Mouse (Mus musculus): ENCODE data around the gene M1ap. TPM values are rescaled to one million over a fixed set of nuclear protein-coding genes. Genes with fewer than 3 reads are reported as not detected.

M1ap gene
- polyA plus RNA-seq, 1 experiment from 2014 or later: 0.31 TPM

DNA sequence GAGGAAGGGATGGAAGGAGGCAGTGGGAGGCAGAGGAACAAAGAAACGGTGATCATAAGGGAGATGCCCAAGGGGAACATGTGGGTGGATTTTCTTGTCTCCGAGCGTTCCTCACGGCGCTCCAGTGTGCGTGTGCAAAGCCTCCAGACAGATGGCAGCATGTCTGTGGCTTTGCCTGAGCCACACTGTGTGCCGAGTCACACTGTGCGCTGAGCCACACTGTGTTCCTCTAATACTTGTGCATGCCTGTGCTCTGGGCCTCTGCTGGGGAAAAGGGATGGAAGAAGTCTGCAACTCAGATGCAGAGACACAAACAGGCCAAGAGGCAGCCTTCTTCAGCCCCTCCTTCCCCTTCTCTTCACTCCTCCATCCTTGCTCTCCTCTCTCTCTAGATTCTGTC is 80.6 kb downstream of the M1ap start:
- Histone ChIP-seq H3K36me3 (no peaks in the 10 kb centered on the region), H3K27ac (no peak overlapping the region), H3K4me2 (replicated peaks) (no peak overlapping the region), H3K9ac (no peak overlapping the region), H3K9me3 (no peaks in the 10 kb centered on the region), H3K4me1 (peaks cover 27% of the 10 kb centered on the region), H3K4me3 (no peak overlapping the region), H3K27me3 (peaks cover 40% of the 10 kb centered on the region)
- 67% methylated on average over 8 of the region's 8 CpGs for WGBS
- no peak for ATAC-seq (ENCODE audit: insufficient number of reproducible peaks, insufficient read depth, low FRiP score, low TSS enrichment)

DNA sequence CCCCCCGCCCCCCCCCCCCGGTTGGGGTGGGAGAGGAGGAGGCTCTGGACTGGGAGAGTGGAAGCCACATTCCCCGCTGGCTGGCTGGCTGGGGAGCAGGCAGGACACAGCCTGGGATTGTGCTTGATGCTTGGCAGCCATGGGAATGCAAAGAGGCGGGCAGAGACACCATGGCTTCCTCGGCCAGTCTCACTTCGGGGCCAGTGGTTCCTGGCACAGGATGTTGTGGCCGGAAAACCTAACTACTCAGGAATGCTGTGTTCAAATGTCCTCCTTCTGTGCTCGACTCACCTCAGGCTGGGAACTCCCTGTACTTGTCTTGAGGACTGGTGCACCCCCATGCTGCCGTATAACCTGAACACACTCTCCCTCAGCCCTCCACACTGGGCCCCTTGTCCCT is 81.0 kb downstream of the M1ap start:
- Histone ChIP-seq H3K27me3 (peaks cover 43% of the 10 kb centered on the region), H3K9ac (no peak overlapping the region), H3K4me3 (no peak overlapping the region), H3K36me3 (no peaks in the 10 kb centered on the region), H3K4me1 (peaks cover 29% of the 10 kb centered on the region), H3K9me3 (no peaks in the 10 kb centered on the region), H3K4me2 (replicated peaks) (no peak overlapping the region), H3K27ac (no peak overlapping the region)
- WGBS: 26% methylated on average over 8 of the region's 9 CpGs
- ATAC-seq (ENCODE audit: insufficient number of reproducible peaks, insufficient read depth, low FRiP score, low TSS enrichment): no peak

DNA sequence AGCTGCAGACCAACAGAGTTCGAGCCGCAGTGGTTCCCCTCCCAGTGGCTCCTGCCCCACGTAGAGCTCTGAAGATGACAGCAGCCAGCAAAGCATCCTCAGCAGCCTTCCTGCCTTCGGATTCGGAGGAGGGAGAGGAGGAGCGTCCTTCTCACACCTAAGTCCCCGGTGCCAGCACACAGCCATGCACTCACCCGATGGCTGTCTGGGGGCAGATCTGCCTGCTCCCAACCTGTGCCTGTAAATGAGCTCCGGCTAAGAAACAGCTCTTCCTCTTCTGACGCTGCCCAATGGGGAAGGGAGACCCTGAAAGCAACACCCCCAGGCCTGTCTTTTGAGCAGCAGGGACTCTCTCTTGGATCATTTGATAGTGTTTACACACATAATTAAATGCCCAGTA is 83.1 kb downstream of the M1ap start:
- Histone ChIP-seq H3K4me2 (replicated peaks) (no peak overlapping the region), H3K9me3 (no peaks in the 10 kb centered on the region), H3K9ac (peak overlapping the region; percentile 20; the same call in 1 of the 2 replicates), H3K4me1 (peaks cover 35% of the 10 kb centered on the region), H3K27me3 (peaks cover 43% of the 10 kb centered on the region), H3K36me3 (no peaks in the 10 kb centered on the region), H3K27ac (no peak overlapping the region), H3K4me3 (no peak overlapping the region)
- WGBS: 21% methylated on average over 10 of the region's 10 CpGs
- ATAC-seq (ENCODE audit: insufficient number of reproducible peaks, insufficient read depth, low FRiP score, low TSS enrichment): no peak

DNA sequence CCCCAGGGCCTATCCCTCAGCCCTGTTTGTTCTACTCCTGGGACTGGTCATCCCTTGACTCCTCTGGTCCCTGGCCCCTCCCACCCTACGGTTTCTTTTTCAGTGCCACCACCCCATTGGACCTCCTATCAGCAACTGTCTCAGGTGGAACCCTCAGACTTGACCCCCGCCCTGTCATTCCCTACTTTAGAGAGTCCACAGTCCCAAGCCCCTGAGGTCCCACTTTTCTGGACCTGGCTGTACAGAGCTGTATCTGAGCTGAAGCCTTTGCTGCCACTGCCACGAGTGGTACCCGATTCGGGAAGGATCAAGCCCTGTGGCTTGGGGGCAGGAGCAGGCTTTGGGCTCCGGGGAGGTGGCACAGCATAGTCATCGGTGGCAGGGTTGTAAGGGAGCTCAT is 84.4 kb downstream of the M1ap start:
- Histone ChIP-seq H3K27ac (no peak overlapping the region), H3K27me3 (peaks cover 43% of the 10 kb centered on the region), H3K9ac (no peak overlapping the region), H3K4me2 (replicated peaks) (no peak overlapping the region), H3K9me3 (no peaks in the 10 kb centered on the region), H3K4me3 (no peak overlapping the region), H3K4me1 (peaks cover 41% of the 10 kb centered on the region), H3K36me3 (no peaks in the 10 kb centered on the region)
- ATAC-seq (ENCODE audit: insufficient number of reproducible peaks, insufficient read depth, low FRiP score, low TSS enrichment): no peak
- WGBS: 59% methylated on average over 7 of the region's 7 CpGs

DNA sequence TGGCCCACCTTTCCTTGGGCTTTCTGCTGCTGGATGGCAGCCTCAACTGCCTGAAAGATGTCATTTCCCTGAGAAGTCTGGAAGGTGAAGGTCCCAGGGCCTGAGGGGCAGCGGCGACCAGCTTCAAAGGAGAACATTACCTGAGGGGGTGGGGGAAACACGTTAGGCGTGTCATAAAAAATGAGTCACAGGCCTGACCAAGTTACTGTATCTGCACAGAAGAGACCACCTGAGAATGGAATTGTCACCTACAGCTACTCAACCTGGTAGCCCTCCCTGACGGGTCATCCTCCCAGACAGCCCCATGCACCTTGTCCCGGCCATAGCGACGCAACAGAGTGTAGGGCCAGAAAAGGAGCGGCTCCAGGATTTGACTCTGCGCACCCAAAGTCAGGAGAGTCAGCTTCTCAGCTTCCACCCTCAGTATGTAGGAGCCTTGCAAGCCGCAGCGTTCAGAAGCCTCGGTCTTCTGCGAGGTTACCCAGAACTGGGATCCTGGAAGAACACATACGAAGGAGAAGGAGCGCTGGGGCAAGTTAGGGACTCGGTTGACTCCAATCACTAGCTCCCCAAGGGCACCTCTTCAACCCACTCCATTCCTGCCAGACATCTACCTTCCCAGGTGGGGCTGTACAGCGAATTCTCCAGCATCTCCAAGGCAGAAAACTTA is 85.4 kb downstream of the M1ap start:
- WGBS: 16% methylated on average over 18 of the region's 18 CpGs
- H3K9ac ChIP-seq: peak overlapping the region; percentile 20; the same call in 1 of the 2 replicates
- no peaks in the 10 kb centered on the region for H3K36me3 ChIP-seq
- peak overlapping the region; percentile 59 for H3K4me3 ChIP-seq
- H3K4me2 ChIP-seq (replicated peaks): peak overlapping the region; percentile 85
- no peak for ATAC-seq (ENCODE audit: insufficient number of reproducible peaks, insufficient read depth, low FRiP score, low TSS enrichment)
- H3K27me3 ChIP-seq: peaks cover 43% of the 10 kb centered on the region
- H3K27ac ChIP-seq: no peak overlapping the region
- peaks cover 41% of the 10 kb centered on the region for H3K4me1 ChIP-seq
- no peaks in the 10 kb centered on the region for H3K9me3 ChIP-seq

DNA sequence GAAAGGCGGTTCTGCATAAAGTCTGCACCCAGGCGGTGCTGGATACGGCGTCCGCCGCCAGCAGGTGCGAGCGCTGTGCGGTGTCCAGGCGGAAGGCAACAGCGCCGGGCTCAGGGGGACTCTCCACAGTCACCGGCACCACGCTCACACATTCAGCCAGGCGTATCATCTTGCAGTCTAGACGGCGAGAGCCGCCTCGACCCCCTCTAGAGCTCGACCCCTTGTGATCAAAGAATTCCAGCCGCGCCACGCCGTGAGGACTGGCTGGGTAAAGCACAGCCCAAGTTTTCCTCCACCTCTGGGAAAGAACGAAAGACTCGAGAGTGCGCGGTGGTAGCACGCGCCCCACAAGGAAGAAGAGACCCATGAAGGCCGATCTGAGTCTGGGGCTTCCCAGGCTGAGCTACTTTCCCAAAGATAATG is 86.1 kb downstream of the M1ap start:
- ATAC-seq (ENCODE audit: insufficient number of reproducible peaks, insufficient read depth, low FRiP score, low TSS enrichment): peak; percentile 42
- WGBS: 1% methylated on average over 31 of the region's 31 CpGs

DNA sequence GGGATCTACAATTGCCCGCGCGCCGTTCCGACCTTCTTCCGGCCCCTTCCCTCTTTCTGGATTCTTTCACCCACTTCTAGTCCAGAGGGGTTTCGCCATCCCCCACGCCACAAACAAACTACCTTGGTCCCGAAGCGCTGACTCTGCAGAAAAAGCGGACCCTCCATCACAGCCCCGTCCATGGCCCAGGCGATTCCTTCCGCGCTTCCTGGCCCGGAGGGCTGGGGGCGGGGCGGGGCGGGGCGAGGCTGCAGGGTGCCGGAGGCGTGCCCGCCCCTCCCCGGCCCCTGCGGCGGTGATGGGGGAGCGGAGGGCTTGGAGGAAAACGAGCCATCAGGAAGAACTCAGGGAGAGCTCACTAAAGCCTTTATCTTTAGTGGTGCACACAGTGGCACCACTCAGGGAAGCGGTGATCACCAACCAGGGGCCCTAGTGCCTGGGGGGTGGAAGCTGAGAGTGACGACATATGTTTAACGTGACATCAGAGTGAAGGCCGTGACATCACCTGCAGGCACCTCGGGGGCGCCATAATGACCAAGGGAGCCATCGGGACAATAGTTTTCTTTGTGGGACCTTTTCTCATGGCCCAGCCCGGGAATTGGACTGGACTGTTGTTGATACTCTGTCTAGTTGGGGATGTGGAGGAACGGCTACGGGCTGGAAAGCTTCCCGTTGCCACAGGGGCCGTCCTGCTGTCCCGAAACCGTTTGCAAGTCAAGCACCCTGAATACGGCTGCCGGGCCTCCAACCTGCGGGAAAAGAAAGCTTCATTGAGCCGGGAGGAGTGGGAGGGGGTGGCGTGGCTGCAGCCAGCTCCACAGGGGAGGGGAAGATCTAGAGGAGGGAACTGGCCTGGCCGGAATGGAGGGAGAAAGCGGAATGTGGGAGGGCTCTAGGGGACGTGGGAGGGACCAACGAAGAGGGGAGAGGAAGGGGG is 86.8 kb downstream of the M1ap start, which contains the start of the genes Dok1 and Loxl3:
Gene Dok1, minus strand, starts transcription at position 223 of the 937 bp plus-strand sequence.
Gene Loxl3, plus strand, starts transcription at position 925 of the 937 bp plus-strand sequence.
- H3K27ac ChIP-seq: peak within 1 kb of the TSS; percentile 65
- under 1% methylated on average over 51 of the region's 51 CpGs for WGBS
- no peaks in the 10 kb centered on the region for H3K9me3 ChIP-seq
- H3K4me2 ChIP-seq (replicated peaks): peak within 1 kb of the TSS; percentile 85
- peaks cover 38% of the 10 kb centered on the region for H3K27me3 ChIP-seq
- ATAC-seq (ENCODE audit: insufficient number of reproducible peaks, insufficient read depth, low FRiP score, low TSS enrichment): peak; percentile 73
- H3K4me3 ChIP-seq: peak within 1 kb of the TSS; percentile 59
- H3K4me1 ChIP-seq: peaks cover 38% of the 10 kb centered on the region
- no peaks in the 10 kb centered on the region for H3K36me3 ChIP-seq
- peak within 1 kb of the TSS; percentile 20 for H3K9ac ChIP-seq

More for the DNA sequence above, 86.1 kb downstream of the M1ap start:
- Histone ChIP-seq H3K27ac (peak overlapping the region; percentile 65; the same call in 1 of the 2 replicates), H3K36me3 (no peaks in the 10 kb centered on the region), H3K4me1 (peaks cover 36% of the 10 kb centered on the region), H3K27me3 (peaks cover 43% of the 10 kb centered on the region), H3K9me3 (no peaks in the 10 kb centered on the region), H3K4me2 (replicated peaks) (peak overlapping the region; percentile 85), H3K9ac (peak overlapping the region; percentile 20), H3K4me3 (peak overlapping the region; percentile 59)

DNA sequence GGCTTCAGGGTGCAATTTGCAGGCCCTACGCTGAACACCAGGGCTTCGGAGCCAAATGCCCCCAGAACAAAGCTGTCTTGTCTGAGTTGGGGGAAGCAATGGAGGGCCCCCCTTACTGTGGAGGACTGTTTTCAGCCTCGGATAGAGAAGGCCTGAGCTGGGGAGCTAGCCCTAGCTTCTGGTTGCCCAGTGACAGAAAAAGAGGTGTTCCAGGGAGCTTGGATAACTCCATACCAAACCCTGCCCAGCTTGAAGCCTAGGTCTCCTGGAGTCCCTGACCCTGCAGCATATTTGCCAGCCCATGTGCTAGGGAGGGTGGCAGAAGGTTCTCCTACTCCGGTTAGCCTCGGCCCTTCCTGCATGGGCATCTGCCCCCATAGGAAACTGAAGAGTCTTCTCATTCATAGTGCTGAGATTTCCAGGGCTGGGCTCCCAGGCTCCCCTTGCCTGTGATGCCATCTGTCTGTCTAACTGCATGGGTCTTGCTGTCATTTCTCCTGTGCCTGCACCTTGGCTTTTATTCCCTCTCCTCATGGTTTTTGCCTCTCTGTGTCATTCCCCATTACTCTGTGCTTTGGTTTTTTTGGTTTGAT is 87.9 kb downstream of the M1ap start:
- WGBS: 15% methylated on average over 5 of the region's 5 CpGs
- H3K4me3 ChIP-seq: peak overlapping the region; percentile 59
- H3K4me2 ChIP-seq (replicated peaks): peak overlapping the region; percentile 85
- H3K9me3 ChIP-seq: no peaks in the 10 kb centered on the region
- ATAC-seq (ENCODE audit: insufficient number of reproducible peaks, insufficient read depth, low FRiP score, low TSS enrichment): no peak
- H3K36me3 ChIP-seq: no peaks in the 10 kb centered on the region
- H3K9ac ChIP-seq: peak overlapping the region; percentile 20
- H3K4me1 ChIP-seq: peaks cover 41% of the 10 kb centered on the region
- H3K27ac ChIP-seq: peak overlapping the region; percentile 65
- H3K27me3 ChIP-seq: peaks cover 29% of the 10 kb centered on the region

DNA sequence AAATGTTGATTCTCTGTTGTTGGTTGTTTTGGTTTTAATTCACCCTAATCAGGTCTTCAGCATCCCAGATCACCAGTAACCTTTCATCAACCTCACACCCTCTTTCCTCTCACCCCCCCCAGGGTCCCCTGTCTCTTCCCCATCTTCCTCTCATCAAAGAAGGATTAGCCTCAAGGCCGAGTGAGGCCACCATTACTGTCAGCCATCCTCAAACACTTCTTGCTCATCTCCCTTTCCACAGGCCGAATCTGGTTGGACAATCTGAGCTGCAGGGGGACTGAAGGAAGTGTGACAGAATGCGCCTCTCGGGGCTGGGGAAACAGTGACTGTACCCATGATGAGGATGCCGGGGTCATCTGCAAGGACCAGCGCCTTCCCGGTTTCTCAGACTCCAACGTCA is 90.5 kb downstream of the M1ap start:
- H3K27me3 ChIP-seq: peaks cover 5% of the 10 kb centered on the region; the same call in 1 of the 2 replicates

DNA sequence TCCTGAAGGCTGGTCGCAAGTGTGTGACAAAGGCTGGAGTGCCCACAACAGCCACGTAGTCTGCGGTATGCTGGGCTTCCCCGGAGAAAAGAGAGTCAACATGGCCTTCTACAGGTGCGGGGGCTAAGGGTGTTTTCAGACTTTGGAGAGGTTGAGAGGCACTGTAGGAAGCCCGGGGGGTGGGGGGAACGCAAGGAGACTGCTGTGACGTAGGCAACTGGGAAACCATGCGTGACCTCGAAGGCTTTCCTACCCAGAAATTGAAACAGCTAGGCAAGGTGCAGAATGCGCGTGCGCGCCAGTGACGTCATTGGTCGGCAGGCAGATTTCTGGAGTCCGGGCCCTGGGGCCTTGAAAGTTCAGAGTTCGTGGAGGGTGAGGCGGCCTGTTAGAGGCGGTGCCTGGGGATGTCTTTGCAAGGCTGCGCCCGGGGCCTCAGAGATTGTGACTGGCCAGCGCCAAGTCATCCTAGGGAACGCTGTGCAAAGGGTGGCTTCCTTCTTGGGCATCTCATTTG is 91.9 kb downstream of the M1ap start:
- Histone ChIP-seq H3K4me2 (replicated peaks) (peak overlapping the region; percentile 53), H3K9me3 (no peaks in the 10 kb centered on the region), H3K27me3 (no peaks in the 10 kb centered on the region), H3K9ac (peak overlapping the region; percentile 27), H3K4me1 (peaks cover 20% of the 10 kb centered on the region), H3K4me3 (peak overlapping the region; percentile 20; the same call in 1 of the 2 replicates), H3K27ac (no peak overlapping the region), H3K36me3 (no peaks in the 10 kb centered on the region)
- 10% methylated on average over 24 of the region's 24 CpGs for WGBS
- no peak for ATAC-seq (ENCODE audit: insufficient number of reproducible peaks, insufficient read depth, low FRiP score, low TSS enrichment)

More for the DNA sequence above, 90.5 kb downstream of the M1ap start:
- peaks cover 24% of the 10 kb centered on the region for H3K4me1 ChIP-seq
- H3K9me3 ChIP-seq: no peaks in the 10 kb centered on the region
- no peak overlapping the region for H3K9ac ChIP-seq
- H3K4me3 ChIP-seq: no peak overlapping the region
- no peaks in the 10 kb centered on the region for H3K36me3 ChIP-seq
- no peak for ATAC-seq (ENCODE audit: insufficient number of reproducible peaks, insufficient read depth, low FRiP score, low TSS enrichment)
- WGBS: 75% methylated on average over 8 of the region's 8 CpGs
- no peak overlapping the region for H3K27ac ChIP-seq
- no peak overlapping the region for H3K4me2 ChIP-seq (replicated peaks)

DNA sequence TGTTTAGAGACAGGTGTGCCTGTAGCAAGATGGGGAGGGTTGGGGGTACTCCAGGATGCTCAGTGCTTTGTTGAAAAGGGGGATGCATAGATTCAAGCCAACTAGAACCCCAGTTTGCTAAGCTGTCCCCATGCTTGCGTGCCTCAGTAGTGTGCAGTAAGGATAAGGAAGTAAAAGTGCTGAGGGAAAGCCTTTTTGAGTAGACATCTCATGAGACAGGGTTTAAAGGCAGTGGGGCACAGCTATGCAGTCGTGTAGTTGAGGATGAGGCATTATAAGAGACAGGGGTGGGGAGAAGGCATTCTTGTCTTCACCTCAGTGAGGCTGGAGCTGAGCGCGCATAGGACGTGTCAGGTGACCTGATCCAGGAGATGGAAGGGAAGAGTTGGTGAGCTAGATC is 93.9 kb downstream of the M1ap start:
- Histone ChIP-seq H3K27me3 (no peaks in the 10 kb centered on the region), H3K4me1 (peaks cover 6% of the 10 kb centered on the region), H3K9me3 (no peaks in the 10 kb centered on the region), H3K4me2 (replicated peaks) (no peak overlapping the region), H3K36me3 (no peaks in the 10 kb centered on the region), H3K4me3 (no peak overlapping the region), H3K27ac (no peak overlapping the region), H3K9ac (no peak overlapping the region)
- ATAC-seq (ENCODE audit: insufficient number of reproducible peaks, insufficient read depth, low FRiP score, low TSS enrichment): no peak
- WGBS: 82% methylated on average over 5 of the region's 5 CpGs

All from embryonic facial prominence, embryonic 12.5 days (tissue).